Mouse (Mus musculus) natural killer cell, adult 2 months (primary cell): ENCODE results near the gene Zc3h6.
A peak's percentile ranks its signal among the peaks of the same experiment; 100 is the strongest.

Experiments
- DNase-seq, 2 experiments: peaks; one replicate each; pipeline ENCODE4 v3.0.0; 2022; ENCODE audit warnings: low spot score in 2 of 2

Zc3h6 gene

DNA sequence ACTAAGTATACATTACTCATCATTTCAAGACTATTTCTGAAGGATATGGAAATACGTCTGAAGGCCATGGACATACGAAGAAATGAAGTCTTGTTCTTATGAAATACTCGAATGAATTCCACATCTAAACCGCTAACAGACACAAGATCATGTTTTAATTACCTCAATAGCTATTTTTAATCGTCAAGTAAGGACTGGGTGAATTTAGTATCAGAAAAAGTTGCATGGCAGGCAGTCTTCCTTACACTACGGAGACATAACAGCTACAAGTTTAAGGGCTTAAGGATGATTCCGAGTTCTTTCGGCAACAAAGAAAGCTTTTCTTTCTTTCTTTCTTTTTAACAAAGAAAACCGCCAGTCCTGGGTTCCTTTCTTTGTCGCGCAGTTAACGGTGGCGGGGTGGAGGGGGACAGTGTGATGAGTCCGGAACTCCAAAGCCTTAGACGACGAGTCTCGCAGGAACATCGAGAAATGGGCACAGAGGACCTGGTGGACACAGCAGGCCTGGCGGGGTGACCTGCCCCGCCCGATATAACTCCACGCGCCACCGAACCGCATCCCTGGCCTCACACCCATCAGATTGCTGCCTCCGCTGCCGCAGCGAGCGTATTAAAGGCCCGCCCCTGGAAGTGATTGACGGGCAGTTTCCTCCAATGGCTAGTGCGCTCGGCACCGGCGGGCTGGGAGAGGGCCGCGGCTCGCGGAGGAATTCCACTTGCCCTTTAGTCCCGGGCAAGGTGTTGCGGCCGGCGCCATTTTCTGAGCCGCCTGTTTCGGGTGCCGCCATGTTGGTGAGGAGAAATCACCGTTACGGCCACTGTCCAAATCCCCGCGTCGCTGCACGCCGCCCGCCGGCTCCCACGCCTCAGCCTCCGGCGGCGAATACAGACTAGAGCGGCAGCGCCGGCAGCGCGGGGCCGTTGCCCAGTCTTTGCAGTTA, at the start of gene Zc3h6:
TSS of gene Zc3h6 (plus strand) at position 762 of the 940 bp plus-strand sequence.
- DNase-seq = peak; percentile 98

DNA sequence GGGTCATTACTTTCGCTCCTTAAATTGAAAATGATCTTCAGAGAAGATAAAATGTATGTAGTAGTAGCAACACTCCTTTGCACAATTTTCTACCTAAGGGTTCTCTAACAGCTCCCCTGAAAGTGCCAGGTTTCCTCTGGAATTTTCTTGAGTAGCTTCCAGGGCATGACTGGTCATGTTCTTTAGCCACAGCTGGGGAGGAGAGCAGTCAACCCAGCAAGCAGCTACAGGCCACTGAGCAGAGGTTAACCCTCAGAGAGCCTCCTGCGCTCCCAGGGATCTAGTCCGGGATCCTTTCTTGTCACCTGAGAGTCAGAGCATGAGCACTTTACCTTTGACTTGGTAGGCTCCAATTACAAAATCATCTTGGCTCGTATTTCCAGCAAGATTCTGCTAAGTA, 42.4 kb upstream of the Zc3h6 start:
- no peak for DNase-seq

GRCm38 (mm10) chr2:128928446-128928845, 38.8 kb upstream of the Zc3h6 start:
- no peak for DNase-seq

GRCm38 (mm10) chr2:128930704-128931103, 36.5 kb upstream of the Zc3h6 start:
- no peak for DNase-seq

- no peak for DNase-seq
Observed at GRCm38 (mm10) chr2:128936256-128936655, 30.9 kb upstream of the Zc3h6 start.

- peak; percentile 95 to 97 for DNase-seq
Observed at GRCm38 (mm10) chr2:128943538-128944528, 23.4 kb upstream of the Zc3h6 start, which contains the start of gene Zc3h8. Gene Zc3h8, minus strand, starts transcription at chr2:128944077.

GRCm38 (mm10) chr2:128947962-128948588, 19.1 kb upstream of the Zc3h6 start:
- peak; percentile 35 to 45 for DNase-seq

DNA sequence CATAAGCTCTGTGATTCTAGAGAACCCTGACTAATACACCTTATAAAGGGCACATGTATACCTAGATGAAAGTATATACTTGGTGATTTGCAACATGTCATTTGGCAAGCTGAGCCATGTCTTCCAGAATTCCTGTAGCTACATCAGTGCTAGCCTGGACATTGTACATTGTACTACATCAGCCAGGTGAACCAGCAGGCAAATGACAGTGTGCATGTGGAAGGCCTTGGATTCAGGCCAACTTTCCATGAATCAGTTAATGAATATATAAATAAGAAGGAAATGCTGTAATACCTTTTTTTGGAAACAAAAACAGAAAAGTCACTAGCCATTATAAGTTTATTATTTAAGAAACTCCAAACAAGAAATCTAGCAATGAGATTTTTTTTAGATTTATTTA, 13.0 kb upstream of the Zc3h6 start:
- DNase-seq = no peak

DNA sequence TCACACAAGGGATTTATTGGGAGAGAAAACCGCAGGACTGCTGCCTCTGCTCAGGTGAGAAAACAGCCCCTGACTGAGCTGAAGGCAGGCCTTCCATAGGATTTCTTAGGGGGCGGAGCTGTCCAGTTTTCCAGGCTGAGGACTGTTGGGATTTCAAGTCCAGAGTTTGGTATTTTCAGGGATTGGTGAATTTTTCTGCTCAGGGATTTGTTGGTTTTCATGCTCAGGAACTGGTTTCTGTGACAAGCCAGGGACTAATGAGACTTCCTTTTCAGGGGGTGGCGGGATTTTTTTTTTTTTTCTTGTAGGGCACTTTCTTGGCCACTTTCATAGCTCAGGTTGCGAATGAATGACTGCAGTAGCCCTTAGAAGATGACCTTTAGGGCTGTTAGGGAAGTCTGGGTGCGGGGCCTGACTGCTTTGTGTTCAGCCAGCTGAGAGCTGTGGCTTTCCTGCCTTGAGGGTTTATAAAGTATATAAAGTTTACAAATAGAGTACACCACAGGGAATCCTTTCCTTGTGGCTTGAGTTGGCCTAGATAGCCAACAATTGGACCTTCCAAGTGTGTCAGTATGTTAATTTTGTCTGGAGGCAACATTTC, 1.6 kb upstream of the Zc3h6 start:
- no peak for DNase-seq

DNA sequence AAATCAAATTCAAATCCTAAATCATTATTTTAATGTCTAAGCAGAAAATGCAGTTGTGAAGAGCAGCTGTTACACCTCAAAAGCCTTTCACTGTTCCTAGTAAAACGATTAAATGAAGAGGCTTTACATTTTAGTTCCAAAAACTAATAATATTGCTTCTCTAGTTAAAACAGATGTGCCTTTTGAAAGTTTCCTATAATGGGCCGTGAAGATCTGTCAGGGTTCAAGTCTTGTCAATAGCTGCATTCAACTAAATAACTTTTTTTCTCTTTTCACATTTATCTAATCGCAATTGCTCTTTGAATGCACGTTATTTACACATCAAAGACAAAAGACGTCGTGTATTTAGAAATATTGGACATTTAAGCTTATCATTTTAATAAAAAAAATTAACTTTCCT, 966 bp upstream of the Zc3h6 start:
- DNase-seq = no peak

DNA sequence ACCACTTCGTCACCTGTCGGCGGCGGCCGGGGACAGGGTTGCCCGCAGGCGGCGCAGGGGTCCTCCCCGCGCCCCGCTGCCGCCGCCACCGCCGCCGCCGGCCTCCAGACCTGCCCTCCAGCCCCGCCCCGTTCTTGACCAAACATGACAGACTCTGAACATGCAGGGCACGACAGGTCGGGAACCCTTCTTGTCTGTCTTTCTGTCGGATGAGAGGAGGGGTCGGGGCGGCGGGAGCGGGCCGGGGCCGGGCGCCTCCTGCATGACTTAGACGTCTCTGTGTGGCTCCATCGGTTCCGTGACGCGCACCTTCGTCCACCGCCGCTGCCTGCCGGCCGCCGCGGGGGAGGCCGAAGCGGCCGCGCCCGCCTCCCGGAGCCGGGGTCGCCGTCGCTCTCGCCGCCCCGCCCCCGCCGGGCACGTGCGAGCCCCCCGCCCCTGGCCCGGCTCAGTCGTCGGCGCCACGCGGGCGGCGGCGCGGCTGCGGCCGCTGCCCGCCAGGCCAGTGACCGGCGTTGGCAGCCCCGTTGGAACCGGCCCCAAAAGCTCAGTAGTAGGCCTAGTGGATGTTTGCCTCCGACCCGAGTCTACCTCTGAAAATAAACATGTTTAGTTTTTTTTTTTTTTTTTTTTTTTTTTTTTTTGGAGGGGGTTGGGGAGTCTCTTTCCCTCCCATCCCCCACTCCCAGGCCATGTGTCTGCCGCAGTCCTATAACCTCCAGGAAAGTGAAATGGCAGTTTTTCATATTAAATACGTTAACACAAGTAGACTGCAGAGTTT, 649 bp downstream of the Zc3h6 start, which contains the start of gene Gm10762:
TSS of gene Gm10762 (minus strand) at position 65 of the 781 bp plus-strand sequence.
- peak; percentile 72 to 73 for DNase-seq

GRCm38 (mm10) chr2:128968475-128969083, 1.4 kb downstream of the Zc3h6 start:
- DNase-seq = no peak

DNA sequence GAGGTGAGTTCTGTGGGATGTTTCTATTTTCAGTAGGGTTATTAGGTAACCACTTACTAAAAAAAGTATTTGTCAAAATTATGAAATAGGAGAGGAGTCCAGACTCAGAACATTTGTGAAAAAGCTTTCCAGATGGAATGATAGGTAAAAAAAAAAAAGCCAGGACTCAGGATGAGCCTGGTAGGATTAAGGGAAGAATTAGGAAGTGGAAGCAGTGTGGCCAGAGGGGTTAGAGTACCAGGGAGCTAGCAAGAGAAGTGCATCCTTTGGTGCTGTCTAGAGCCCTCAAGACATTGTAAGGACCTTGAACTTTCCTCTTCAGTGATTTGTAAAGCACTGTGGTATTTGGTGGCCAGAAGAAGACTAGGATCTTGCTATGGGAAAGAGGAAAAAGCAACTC, 5.1 kb downstream of the Zc3h6 start:
- no peak for DNase-seq

- DNase-seq = no peak
Observed at GRCm38 (mm10) chr2:128975572-128975971, 8.4 kb downstream of the Zc3h6 start.

DNA sequence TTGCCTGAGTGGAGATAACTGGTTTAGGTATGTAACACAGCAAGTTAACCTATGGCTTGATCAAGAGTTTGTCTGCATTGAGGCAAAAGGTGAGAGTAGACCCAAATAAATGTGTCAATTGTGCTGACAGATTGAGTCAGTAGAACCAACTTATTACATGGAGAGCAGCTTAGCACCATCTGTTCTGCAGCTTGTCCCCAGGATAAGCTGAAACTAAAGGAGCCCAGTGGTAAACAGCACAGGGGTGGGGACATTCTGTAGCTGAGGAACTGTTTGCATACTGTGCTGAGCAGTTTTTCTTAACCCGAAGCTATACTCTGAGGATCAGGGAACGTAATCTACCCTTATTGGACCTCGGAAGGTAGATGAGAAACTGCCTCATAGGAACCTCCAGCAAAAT, 17.5 kb downstream of the Zc3h6 start:
- no peak for DNase-seq

DNA sequence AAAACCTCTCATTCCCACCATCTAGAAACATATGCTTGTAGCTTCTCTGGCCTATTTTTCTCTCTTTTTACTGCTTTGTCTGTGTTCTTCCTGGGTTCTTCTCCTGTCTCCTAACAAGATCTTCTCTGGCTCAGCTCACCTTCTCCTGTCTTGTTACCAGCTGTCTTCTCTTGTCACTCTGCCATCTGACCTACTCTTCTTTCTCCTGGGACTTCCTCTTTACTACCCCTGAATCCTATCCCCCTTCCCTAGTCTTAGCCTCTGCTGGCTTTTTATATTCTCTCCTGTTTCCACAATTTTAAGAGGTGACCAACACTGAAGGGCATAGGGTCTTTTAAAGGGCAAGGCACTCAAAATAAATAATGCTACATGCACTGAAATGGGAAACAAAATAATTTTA, 37.7 kb downstream of the Zc3h6 start:
- no peak for DNase-seq

GRCm38 (mm10) chr2:129006194-129006749, 39.1 kb downstream of the Zc3h6 start:
- no peak for DNase-seq

GRCm38 (mm10) chr2:129008867-129009266, 41.7 kb downstream of the Zc3h6 start:
- peak in 1 of 2 experiments; percentile 11 for DNase-seq

DNA sequence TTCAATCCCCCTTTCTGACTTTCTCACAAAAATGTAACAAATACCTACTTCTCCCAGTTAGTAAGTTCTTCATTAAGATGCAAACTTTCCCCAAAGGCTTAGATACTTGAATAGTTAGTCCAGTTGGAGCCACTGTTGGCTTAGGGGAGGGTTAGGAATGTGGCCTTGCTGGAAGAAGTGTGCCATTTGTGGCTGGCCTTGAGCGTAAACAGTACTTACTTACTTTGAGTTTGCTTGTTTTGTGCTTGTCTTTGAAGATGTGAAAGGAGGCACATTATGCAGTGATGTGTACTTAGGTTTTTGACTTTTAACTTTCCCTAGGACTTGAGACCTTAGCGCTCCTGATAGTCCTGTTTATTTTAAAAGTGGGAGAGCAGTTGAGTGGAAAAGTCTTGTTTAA, 52.9 kb downstream of the Zc3h6 start:
- no peak for DNase-seq

- no peak for DNase-seq
Observed at GRCm38 (mm10) chr2:129024820-129025219, 57.6 kb downstream of the Zc3h6 start.
